Mouse (Mus musculus): ENCODE measurements around the gene Gda.

- TF ChIP-seq CTCF (IDR thresholded peaks at IDR 0.05) (no peak), EP300 (IDR thresholded peaks at IDR 0.05) (no peak)
Measured at GRCm38 (mm10) chr19:21441787-21442186, 31.5 kb downstream of the Gda start.

Measured in lung, postnatal 0 days (tissue).